Mouse (Mus musculus): Measurements from ENCODE around the gene 1600014C23Rik. TPM values are rescaled to one million over a fixed set of nuclear protein-coding genes. Genes with fewer than 3 reads are reported as not detected.

1600014C23Rik gene
- polyA plus RNA-seq, 1 experiment from 2014 or later, result not detected

- 39% methylated on average over 3 of the region's 3 CpGs for WGBS
- no peak for ATAC-seq (ENCODE audit: insufficient number of reproducible peaks, low FRiP score, low TSS enrichment, low read depth)
- H3K36me3 ChIP-seq (ENCODE audit: control insufficient read depth, insufficient read depth, low read length), result no peaks in the 10 kb centered on the region
Observed at GRCm38 (mm10) chr17:45709829-45710228, 23.8 kb downstream of the 1600014C23Rik start.

GRCm38 (mm10) chr17:45708179-45708578 is 25.5 kb downstream of the 1600014C23Rik start:
- DNase-seq (ENCODE audit: low spot score), result no peak
- WGBS, result 83% methylated on average over 8 of the region's 8 CpGs
- Histone ChIP-seq H3K36me3 (ENCODE audit: control insufficient read depth, insufficient read depth, low read length) (no peaks in the 10 kb centered on the region), H3K4me2 (ENCODE audit: low read depth, severe bottlenecking) (no peak overlapping the region), H3K27ac (replicated peaks; ENCODE audit: low read depth, low read length) (no peak overlapping the region), H3K27me3 (ENCODE audit: control insufficient read depth, insufficient read depth, low read length) (no peaks in the 10 kb centered on the region), H3K4me3 (ENCODE audit: low read depth, low read length) (no peak overlapping the region), H3K9me3 (ENCODE audit: control insufficient read depth, low read length) (no peaks in the 10 kb centered on the region), H3K9ac (ENCODE audit: low read length) (no peak overlapping the region), H3K4me1 (ENCODE audit: control insufficient read depth, insufficient read depth, low read length) (0 out of 2 replicates have a peak, but pooled peaks cover 3% of the 10 kb centered on the region)
- ATAC-seq (ENCODE audit: insufficient number of reproducible peaks, low FRiP score, low TSS enrichment, low read depth), result no peak

More at GRCm38 (mm10) chr17:45709829-45710228, 23.8 kb downstream of the 1600014C23Rik start:
- Histone ChIP-seq H3K9me3 (ENCODE audit: control insufficient read depth, low read length) (no peaks in the 10 kb centered on the region), H3K4me3 (ENCODE audit: low read depth, low read length) (no peak overlapping the region), H3K27ac (replicated peaks; ENCODE audit: low read depth, low read length) (no peak overlapping the region), H3K4me1 (ENCODE audit: control insufficient read depth, insufficient read depth, low read length) (0 out of 2 replicates have a peak, but pooled peaks cover 3% of the 10 kb centered on the region), H3K9ac (ENCODE audit: low read length) (no peak overlapping the region), H3K27me3 (ENCODE audit: control insufficient read depth, insufficient read depth, low read length) (no peaks in the 10 kb centered on the region), H3K4me2 (ENCODE audit: low read depth, severe bottlenecking) (no peak overlapping the region)
- DNase-seq (ENCODE audit: low spot score), result no peak

- 28% methylated on average over 3 of the region's 3 CpGs for whole genome bisulfite sequencing
- no peaks in the 10 kb centered on the region for H3K9me3 ChIP-seq (ENCODE audit: control insufficient read depth, low read length)
- H3K9ac ChIP-seq (ENCODE audit: low read length), result no peak overlapping the region
- H3K4me2 ChIP-seq (ENCODE audit: low read depth, severe bottlenecking), result no peak overlapping the region
- H3K36me3 ChIP-seq (ENCODE audit: control insufficient read depth, insufficient read depth, low read length), result no peaks in the 10 kb centered on the region
- H3K27me3 ChIP-seq (ENCODE audit: control insufficient read depth, insufficient read depth, low read length), result no peaks in the 10 kb centered on the region
- ATAC-seq (ENCODE audit: insufficient number of reproducible peaks, low FRiP score, low TSS enrichment, low read depth) (no peak), DNase-seq (ENCODE audit: low spot score) (peak; percentile 45)
- no peak overlapping the region for H3K4me3 ChIP-seq (ENCODE audit: low read depth, low read length)
- 0 out of 2 replicates have a peak, but pooled peaks cover 3% of the 10 kb centered on the region for H3K4me1 ChIP-seq (ENCODE audit: control insufficient read depth, insufficient read depth, low read length)
- no peak overlapping the region for H3K27ac ChIP-seq (replicated peaks; ENCODE audit: low read depth, low read length)
Observed at GRCm38 (mm10) chr17:45707376-45707775, 26.3 kb downstream of the 1600014C23Rik start.

- H3K9ac ChIP-seq (ENCODE audit: low read length), result no peak overlapping the region
- 69% methylated on average over 5 of the region's 5 CpGs for WGBS
- H3K27me3 ChIP-seq (ENCODE audit: control insufficient read depth, insufficient read depth, low read length), result no peaks in the 10 kb centered on the region
- ATAC-seq (ENCODE audit: insufficient number of reproducible peaks, low FRiP score, low TSS enrichment, low read depth) (no peak), DNase-seq (ENCODE audit: low spot score) (no peak)
- 0 out of 2 replicates have a peak, but pooled peaks cover 3% of the 10 kb centered on the region for H3K4me1 ChIP-seq (ENCODE audit: control insufficient read depth, insufficient read depth, low read length)
- H3K36me3 ChIP-seq (ENCODE audit: control insufficient read depth, insufficient read depth, low read length), result no peaks in the 10 kb centered on the region
- H3K4me2 ChIP-seq (ENCODE audit: low read depth, severe bottlenecking), result no peak overlapping the region
- H3K4me3 ChIP-seq (ENCODE audit: low read depth, low read length), result no peak overlapping the region
- H3K9me3 ChIP-seq (ENCODE audit: control insufficient read depth, low read length), result no peaks in the 10 kb centered on the region
- H3K27ac ChIP-seq (replicated peaks; ENCODE audit: low read depth, low read length), result no peak overlapping the region
Observed at GRCm38 (mm10) chr17:45706796-45707195, 26.8 kb downstream of the 1600014C23Rik start.

GRCm38 (mm10) chr17:45703187-45703586 is 30.5 kb downstream of the 1600014C23Rik start:
- WGBS, result 56% methylated on average over 7 of the region's 7 CpGs
- Histone ChIP-seq H3K4me2 (ENCODE audit: low read depth, severe bottlenecking) (no peak overlapping the region), H3K27ac (replicated peaks; ENCODE audit: low read depth, low read length) (no peak overlapping the region), H3K4me3 (ENCODE audit: low read depth, low read length) (no peak overlapping the region), H3K9ac (ENCODE audit: low read length) (no peak overlapping the region), H3K4me1 (ENCODE audit: control insufficient read depth, insufficient read depth, low read length) (no peaks in the 10 kb centered on the region), H3K27me3 (ENCODE audit: control insufficient read depth, insufficient read depth, low read length) (no peaks in the 10 kb centered on the region), H3K9me3 (ENCODE audit: control insufficient read depth, low read length) (no peaks in the 10 kb centered on the region), H3K36me3 (ENCODE audit: control insufficient read depth, insufficient read depth, low read length) (no peaks in the 10 kb centered on the region)
- no peak for ATAC-seq (ENCODE audit: insufficient number of reproducible peaks, low FRiP score, low TSS enrichment, low read depth)
- no peak for DNase-seq (ENCODE audit: low spot score)

GRCm38 (mm10) chr17:45702254-45702653 is 31.4 kb downstream of the 1600014C23Rik start:
- Histone ChIP-seq H3K4me1 (ENCODE audit: control insufficient read depth, insufficient read depth, low read length) (no peaks in the 10 kb centered on the region), H3K9me3 (ENCODE audit: control insufficient read depth, low read length) (no peaks in the 10 kb centered on the region), H3K9ac (ENCODE audit: low read length) (no peak overlapping the region), H3K4me3 (ENCODE audit: low read depth, low read length) (no peak overlapping the region), H3K27me3 (ENCODE audit: control insufficient read depth, insufficient read depth, low read length) (no peaks in the 10 kb centered on the region), H3K27ac (replicated peaks; ENCODE audit: low read depth, low read length) (no peak overlapping the region), H3K36me3 (ENCODE audit: control insufficient read depth, insufficient read depth, low read length) (no peaks in the 10 kb centered on the region), H3K4me2 (ENCODE audit: low read depth, severe bottlenecking) (no peak overlapping the region)
- ATAC-seq (ENCODE audit: insufficient number of reproducible peaks, low FRiP score, low TSS enrichment, low read depth), result no peak
- 49% methylated on average over 4 of the region's 4 CpGs for WGBS
- DNase-seq (ENCODE audit: low spot score), result no peak

GRCm38 (mm10) chr17:45701236-45701591 is 32.4 kb downstream of the 1600014C23Rik start:
- H3K27ac ChIP-seq (replicated peaks; ENCODE audit: low read depth, low read length), result no peak overlapping the region
- H3K4me2 ChIP-seq (ENCODE audit: low read depth, severe bottlenecking), result no peak overlapping the region
- no peak overlapping the region for H3K4me3 ChIP-seq (ENCODE audit: low read depth, low read length)
- H3K36me3 ChIP-seq (ENCODE audit: control insufficient read depth, insufficient read depth, low read length), result no peaks in the 10 kb centered on the region
- no peak for ATAC-seq (ENCODE audit: insufficient number of reproducible peaks, low FRiP score, low TSS enrichment, low read depth)
- H3K9ac ChIP-seq (ENCODE audit: low read length), result no peak overlapping the region
- H3K27me3 ChIP-seq (ENCODE audit: control insufficient read depth, insufficient read depth, low read length), result no peaks in the 10 kb centered on the region
- no peaks in the 10 kb centered on the region for H3K9me3 ChIP-seq (ENCODE audit: control insufficient read depth, low read length)
- H3K4me1 ChIP-seq (ENCODE audit: control insufficient read depth, insufficient read depth, low read length), result no peaks in the 10 kb centered on the region
- DNase-seq (ENCODE audit: low spot score), result no peak
- WGBS, result 75% methylated on average over 9 of the region's 9 CpGs

GRCm38 (mm10) chr17:45700496-45701235 is 33.0 kb downstream of the 1600014C23Rik start:
- no peak overlapping the region for H3K4me2 ChIP-seq (ENCODE audit: low read depth, severe bottlenecking)
- H3K4me1 ChIP-seq (ENCODE audit: control insufficient read depth, insufficient read depth, low read length), result no peaks in the 10 kb centered on the region
- no peaks in the 10 kb centered on the region for H3K27me3 ChIP-seq (ENCODE audit: control insufficient read depth, insufficient read depth, low read length)
- H3K36me3 ChIP-seq (ENCODE audit: control insufficient read depth, insufficient read depth, low read length), result no peaks in the 10 kb centered on the region
- H3K9me3 ChIP-seq (ENCODE audit: control insufficient read depth, low read length), result no peaks in the 10 kb centered on the region
- WGBS, result 57% methylated on average over 10 of the region's 16 CpGs
- no peak for DNase-seq (ENCODE audit: low spot score)
- no peak overlapping the region for H3K9ac ChIP-seq (ENCODE audit: low read length)
- H3K4me3 ChIP-seq (ENCODE audit: low read depth, low read length), result no peak overlapping the region
- no peak for ATAC-seq (ENCODE audit: insufficient number of reproducible peaks, low FRiP score, low TSS enrichment, low read depth)
- H3K27ac ChIP-seq (replicated peaks; ENCODE audit: low read depth, low read length), result no peak overlapping the region

Data from limb, embryonic 11.5 days (tissue).